Mouse (Mus musculus) kidney, embryonic 14.5 days (tissue): Measurements from ENCODE around the gene Piezo1. TPM values are rescaled to one million over a fixed set of nuclear protein-coding genes. Genes with fewer than 3 reads are reported as not detected.

Experiments used
- ATAC-seq: fragments of 200-750 bp; cut with Nextera tagmentation; 2 replicates; pipeline ENCODE4 v1.8.0; 2017; ENCODE audit warnings: moderate number of reproducible peaks, mild to moderate bottlenecking, moderate TSS enrichment, moderate library complexity; ENCODE audit not compliant: low FRiP score, low TSS enrichment
- H3K27ac ChIP-seq: fragments of 300-500 bp; sonication (generic); 2 replicates; pipeline ENCODE4 v1.5.1; 2014; ENCODE audit warnings: low read depth, mild to moderate bottlenecking, low read length, moderate library complexity, mixed read lengths
- H3K27me3 ChIP-seq: fragments of 300-500 bp; sonication (generic); 2 replicates; pipeline ENCODE4 v1.6.1; 2014; ENCODE audit warnings: mild to moderate bottlenecking, low read length; ENCODE audit not compliant: control insufficient read depth, insufficient read depth
- H3K36me3 ChIP-seq: fragments of 300-500 bp; sonication (generic); 2 replicates; pipeline ENCODE4 v1.6.1; 2014; ENCODE audit warnings: low read length, mixed read lengths; ENCODE audit not compliant: control insufficient read depth, insufficient read depth
- H3K4me1 ChIP-seq: fragments of 300-500 bp; sonication (generic); 2 replicates; pipeline ENCODE4 v1.6.1; 2014; ENCODE audit warnings: low read length, mixed read lengths; ENCODE audit not compliant: control insufficient read depth, insufficient read depth
- H3K4me2 ChIP-seq: fragments of 300-500 bp; sonication (generic); replicated peaks from 2 replicates; pipeline ENCODE4 v1.6.1; 2014; ENCODE audit warnings: low read depth, mild to moderate bottlenecking, low read length
- H3K4me3 ChIP-seq: fragments of 300-500 bp; sonication (generic); 2 replicates; pipeline ENCODE4 v1.5.1; 2014; ENCODE audit warnings: mild to moderate bottlenecking, low read length
- H3K9ac ChIP-seq: fragments of 300-500 bp; sonication (generic); 2 replicates; pipeline ENCODE4 v1.6.1; 2014; ENCODE audit warnings: low read depth, mild to moderate bottlenecking, low read length, moderate library complexity
- H3K9me3 ChIP-seq: fragments of 300-500 bp; sonication (generic); 2 replicates; pipeline ENCODE4 v1.6.1; 2016; ENCODE audit warnings: low read length; ENCODE audit not compliant: control insufficient read depth
- WGBS: fragments of 180-500 bp; shearing (Covaris S2); extraction: QIAGEN DNeasy Blood & Tissue Kit; methylation state at CpG from one replicate; pipeline ENCODE4 v1.1.7; 2014; 5-methylcytosine and 5-hydroxymethylcytosine counted together
- microRNA-seq: library from miRNA; unstranded; fragments of <30 nt; microRNA quantifications from one replicate; pipeline ENCODE4, GENCODE M21; 2016
- polyA plus RNA-seq: library from polyadenylated mRNA; unstranded; fragments of >200 nt; fragmentation: Nextera tagmentation; extraction: Ambion mirVana; gene quantifications from 2 replicates; pipeline ENCODE4 v1.2.1, GENCODE M21; 2014

Gene Piezo1
- polyA plus RNA-seq, 1 experiment from 2014 or later = 17.9 TPM

DNA sequence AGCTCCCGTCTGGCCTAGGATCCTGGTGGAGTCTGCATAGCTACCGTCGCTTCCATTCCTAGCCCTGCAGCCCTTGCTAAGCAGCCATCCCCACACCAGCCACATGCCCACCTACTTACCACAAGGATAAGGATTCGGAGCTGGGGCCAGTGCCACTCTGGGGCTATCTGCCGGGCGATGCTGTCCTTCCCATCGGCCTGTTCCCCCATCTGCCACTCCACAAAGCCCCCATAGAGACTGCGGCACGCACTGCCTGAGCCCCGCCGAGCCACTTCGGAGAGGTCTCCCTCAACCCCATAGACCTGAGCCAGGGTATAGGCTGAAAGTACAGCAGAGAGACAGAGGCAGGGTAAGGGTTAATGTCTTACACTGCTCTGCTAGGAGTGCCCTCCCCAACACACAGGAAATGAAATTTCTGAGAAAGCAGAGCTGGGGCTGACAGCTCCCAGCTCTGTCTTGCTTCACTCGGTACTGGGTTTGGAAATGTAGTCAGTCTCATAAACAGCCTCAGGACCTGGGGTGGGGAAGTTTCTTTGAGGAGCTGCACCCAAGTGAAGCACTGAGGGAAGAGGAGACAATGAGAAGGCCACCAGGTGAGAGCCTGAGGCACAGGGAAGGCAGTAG, 113.3 kb downstream of the Piezo1 start:
- H3K36me3 ChIP-seq = peaks cover 37% of the 10 kb centered on the region

GRCm38 (mm10) chr8:122436586-122437125, 114.5 kb downstream of the Piezo1 start:
- H3K4me1 ChIP-seq = peaks cover 25% of the 10 kb centered on the region
- H3K27ac ChIP-seq = no peak overlapping the region
- no peak for ATAC-seq
- H3K36me3 ChIP-seq = peaks cover 37% of the 10 kb centered on the region
- no peaks in the 10 kb centered on the region for H3K27me3 ChIP-seq
- no peak overlapping the region for H3K4me3 ChIP-seq
- H3K9me3 ChIP-seq = no peaks in the 10 kb centered on the region
- 88% methylated on average over 20 of the region's 20 CpGs for WGBS
- no peak overlapping the region for H3K9ac ChIP-seq
- H3K4me2 ChIP-seq = no peak overlapping the region

More for the DNA sequence above, 113.3 kb downstream of the Piezo1 start:
- ATAC-seq = no peak
- WGBS = 86% methylated on average over 13 of the region's 13 CpGs
- H3K4me2 ChIP-seq = no peak overlapping the region
- H3K27me3 ChIP-seq = no peaks in the 10 kb centered on the region
- no peak overlapping the region for H3K4me3 ChIP-seq
- no peak overlapping the region for H3K9ac ChIP-seq
- H3K27ac ChIP-seq = no peak overlapping the region; the same call in 1 of the 2 replicates
- H3K9me3 ChIP-seq = no peaks in the 10 kb centered on the region
- peaks cover 22% of the 10 kb centered on the region; the same call in 1 of the 2 replicates for H3K4me1 ChIP-seq

DNA sequence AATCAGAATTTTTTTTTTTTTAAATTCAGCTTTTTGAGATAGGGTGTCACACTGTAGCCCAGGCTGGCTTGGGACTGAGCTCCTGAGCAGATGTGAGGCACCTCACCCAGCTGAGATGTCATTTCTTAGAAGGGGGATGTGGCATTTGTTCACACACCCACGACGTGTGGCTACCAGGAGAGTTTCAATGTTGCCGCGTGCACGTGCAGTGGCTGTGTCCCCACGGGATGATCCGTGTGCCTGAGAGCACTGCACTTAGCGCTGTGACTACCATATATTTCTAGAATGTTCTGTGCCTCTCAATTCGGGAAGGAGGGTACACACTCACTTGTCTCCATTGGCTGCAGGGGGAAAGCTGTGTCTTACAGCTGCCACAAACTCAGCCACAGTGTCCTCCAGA, 115.0 kb downstream of the Piezo1 start:
- Histone ChIP-seq H3K4me2 (no peak overlapping the region), H3K9ac (no peak overlapping the region), H3K36me3 (peaks cover 37% of the 10 kb centered on the region), H3K4me3 (no peak overlapping the region), H3K27ac (no peak overlapping the region), H3K9me3 (no peaks in the 10 kb centered on the region), H3K4me1 (peaks cover 27% of the 10 kb centered on the region), H3K27me3 (no peaks in the 10 kb centered on the region)
- 93% methylated on average over 9 of the region's 9 CpGs for WGBS
- no peak for ATAC-seq

GRCm38 (mm10) chr8:122435375-122435774, 115.8 kb downstream of the Piezo1 start:
- peaks cover 37% of the 10 kb centered on the region for H3K36me3 ChIP-seq
- WGBS = 88% methylated on average over 6 of the region's 6 CpGs
- peaks cover 27% of the 10 kb centered on the region for H3K4me1 ChIP-seq

GRCm38 (mm10) chr8:122433269-122433905, 117.7 kb downstream of the Piezo1 start:
- no peaks in the 10 kb centered on the region for H3K27me3 ChIP-seq
- no peaks in the 10 kb centered on the region for H3K9me3 ChIP-seq
- 66% methylated on average over 11 of the region's 11 CpGs for WGBS
- peak; percentile 45; the same call in 1 of the 2 replicates for ATAC-seq
- H3K4me3 ChIP-seq = peak overlapping the region; percentile 59; the same call in 1 of the 2 replicates
- peak overlapping the region; percentile 75; the same call in 1 of the 2 replicates for H3K9ac ChIP-seq
- H3K27ac ChIP-seq = peak overlapping the region; percentile 65; the same call in 1 of the 2 replicates
- H3K36me3 ChIP-seq = peaks cover 30% of the 10 kb centered on the region
- peaks cover 24% of the 10 kb centered on the region for H3K4me1 ChIP-seq
- H3K4me2 ChIP-seq = peak overlapping the region; percentile 90; the same call in 1 of the 2 replicates

More at GRCm38 (mm10) chr8:122435375-122435774, 115.8 kb downstream of the Piezo1 start:
- Histone ChIP-seq H3K27me3 (no peaks in the 10 kb centered on the region), H3K9me3 (no peaks in the 10 kb centered on the region), H3K4me2 (no peak overlapping the region), H3K27ac (no peak overlapping the region), H3K9ac (no peak overlapping the region), H3K4me3 (no peak overlapping the region)
- ATAC-seq = no peak

- Histone ChIP-seq H3K9ac (peak within 1 kb of the TSS; percentile 75), H3K4me1 (peaks cover 20% of the 10 kb centered on the region), H3K27me3 (no peaks in the 10 kb centered on the region), H3K4me2 (peak within 1 kb of the TSS; percentile 90), H3K36me3 (peaks cover 30% of the 10 kb centered on the region), H3K4me3 (peak within 1 kb of the TSS; percentile 59), H3K9me3 (no peaks in the 10 kb centered on the region), H3K27ac (peak within 1 kb of the TSS; percentile 65)
- WGBS = 4% methylated on average over 45 of the region's 45 CpGs
- ATAC-seq = peak; percentile 84
Measured at GRCm38 (mm10) chr8:122432443-122433268, 118.5 kb downstream of the Piezo1 start, which contains the start of gene Cyba. Gene Cyba (minus strand): TSS chr8:122432930.

Small RNA genes lying within 50 kb of the gene (microRNA-seq; reads per million reads assigned to microRNA genes)
- gene Gm24366 = not detected

Other genes with a start within 250 kb of the Piezo1 start
- not detected in 2 replicates for gene Trhr2, start 190.6 kb downstream of the Piezo1 start, polyA plus RNA-seq
- gene Zc3h18, start 174.7 kb downstream of the Piezo1 start, polyA plus RNA-seq = 35.7 and 43.8 TPM in 2 replicates
- not detected in 2 replicates for gene Il17c, start 129.3 kb downstream of the Piezo1 start, polyA plus RNA-seq
- gene Cyba, start 118.4 kb downstream of the Piezo1 start, polyA plus RNA-seq = 186 and 216 TPM in 2 replicates
- 23.2 and 36.1 TPM in 2 replicates for gene Mvd, start 107.9 kb downstream of the Piezo1 start, polyA plus RNA-seq
- 0.23 and 0.51 TPM in 2 replicates for gene Snai3, start 90.6 kb downstream of the Piezo1 start, polyA plus RNA-seq
- 33.5 and 35.3 TPM in 2 replicates for gene Rnf166, start 75.3 kb downstream of the Piezo1 start, polyA plus RNA-seq
- gene Ctu2, start 75.2 kb downstream of the Piezo1 start, polyA plus RNA-seq = 50.4 and 51.6 TPM in 2 replicates
- 42.7 and 48.5 TPM in 2 replicates for gene Cdt1, start 16.7 kb upstream of the Piezo1 start, polyA plus RNA-seq
- gene Aprt, start 25.6 kb upstream of the Piezo1 start, polyA plus RNA-seq = 370 and 400 TPM in 2 replicates
- 10.6 and 14.7 TPM in 2 replicates for gene Galns, start 60.1 kb upstream of the Piezo1 start, polyA plus RNA-seq
- gene Trappc2l, start 60.3 kb upstream of the Piezo1 start, polyA plus RNA-seq = 59.8 and 74.9 TPM in 2 replicates
- gene Pabpn1l, start 71.4 kb upstream of the Piezo1 start, polyA plus RNA-seq = not detected in 2 replicates
- 3.6 and 3.7 TPM in 2 replicates for gene Cbfa2t3, start 147.8 kb upstream of the Piezo1 start, polyA plus RNA-seq
- gene Acsf3, start 224.2 kb upstream of the Piezo1 start, polyA plus RNA-seq = 16.1 and 20.2 TPM in 2 replicates